Mouse (Mus musculus) testis, adult 2 months (tissue): ENCODE measurements at regions not wholly inside any gene's neighbourhood (a gene's known extent, or its start where the extent isn't known, plus 50 kb on each side); places are given as distances from the start of the nearest gene placed in this dataset.

Experiments
- H3K27ac ChIP-seq: fragments of 200-500 bp; 2 replicates; pipeline ENCODE4 v1.5.1; 2012; ENCODE audit warnings: low read depth, low read length; ENCODE audit not compliant: control insufficient read depth, insufficient read depth
- H3K27me3 ChIP-seq: fragments of 200-500 bp; 2 replicates; pipeline ENCODE4 v1.6.1; 2012; ENCODE audit warnings: mild to moderate bottlenecking, low read length, moderate library complexity; ENCODE audit not compliant: control insufficient read depth, insufficient read depth
- H3K36me3 ChIP-seq: fragments of 200-500 bp; 2 replicates; pipeline ENCODE4 v1.6.1; 2012; ENCODE audit warnings: mild to moderate bottlenecking, low read length; ENCODE audit not compliant: control insufficient read depth, insufficient read depth
- H3K4me1 ChIP-seq: fragments of 200-500 bp; 2 replicates; pipeline ENCODE4 v1.6.1; 2012; ENCODE audit warnings: low read length; ENCODE audit not compliant: control insufficient read depth, insufficient read depth
- H3K4me3 ChIP-seq: fragments of 200-500 bp; 2 replicates; pipeline ENCODE4 v1.5.1; 2012; ENCODE audit warnings: low read depth, mild to moderate bottlenecking, low read length, moderate library complexity, mixed read lengths; ENCODE audit not compliant: control insufficient read depth
- CTCF ChIP-seq: fragments of 200-500 bp; IDR thresholded peaks from 2 replicates; pipeline ENCODE4 v1.5.1; 2012; ENCODE audit warnings: low read depth, mild to moderate bottlenecking, inconsistent platforms, low read length, moderate library complexity; ENCODE audit not compliant: control insufficient read depth, insufficient read depth, insufficient replicate concordance
- POLR2A ChIP-seq: fragments of 200-500 bp; IDR thresholded peaks from 2 replicates; pipeline ENCODE4 v1.6.1; 2012; ENCODE audit warnings: low read depth, mild to moderate bottlenecking, inconsistent platforms, low read length, moderate library complexity; ENCODE audit not compliant: control insufficient read depth

- Histone ChIP-seq H3K4me1 (no peaks in the 10 kb centered on the region; the same call in 1 of the 2 replicates), H3K4me3 (no peak overlapping the region), H3K36me3 (no peaks in the 10 kb centered on the region), H3K27ac (no peak overlapping the region), H3K27me3 (no peaks in the 10 kb centered on the region)
- no peak for TF ChIP-seq POLR2A
- no peak for TF ChIP-seq CTCF
Measured at GRCm38 (mm10) chr8:35020480-35020879, 745.1 kb upstream of the Gm19410 start.

- H3K27ac ChIP-seq, result no peak overlapping the region
- H3K4me1 ChIP-seq, result no peaks in the 10 kb centered on the region; the same call in 1 of the 2 replicates
- peak overlapping the region; percentile 11; the same call in 1 of the 2 replicates for H3K4me3 ChIP-seq
- TF ChIP-seq POLR2A (no peak), CTCF (no peak)
- H3K36me3 ChIP-seq, result no peaks in the 10 kb centered on the region
- no peaks in the 10 kb centered on the region for H3K27me3 ChIP-seq
Measured at GRCm38 (mm10) chr8:35022649-35023048, 742.9 kb upstream of the Gm19410 start.

- no peaks in the 10 kb centered on the region for H3K4me1 ChIP-seq
- no peak for TF ChIP-seq CTCF
- TF ChIP-seq POLR2A, result no peak
Measured at GRCm38 (mm10) chr8:35047798-35048197, 717.8 kb upstream of the Gm19410 start.

GRCm38 (mm10) chr8:35053444-35053843 is 712.1 kb upstream of the Gm19410 start:
- H3K4me3 ChIP-seq, result no peak overlapping the region
- no peaks in the 10 kb centered on the region for H3K27me3 ChIP-seq
- no peaks in the 10 kb centered on the region for H3K36me3 ChIP-seq
- H3K27ac ChIP-seq, result no peak overlapping the region
- TF ChIP-seq CTCF (no peak), POLR2A (no peak)
- H3K4me1 ChIP-seq, result no peaks in the 10 kb centered on the region

More at GRCm38 (mm10) chr8:35047798-35048197, 717.8 kb upstream of the Gm19410 start:
- Histone ChIP-seq H3K36me3 (no peaks in the 10 kb centered on the region), H3K27me3 (no peaks in the 10 kb centered on the region), H3K27ac (no peak overlapping the region), H3K4me3 (no peak overlapping the region)

- no peak for TF ChIP-seq CTCF
- TF ChIP-seq POLR2A, result no peak
- Histone ChIP-seq H3K36me3 (no peaks in the 10 kb centered on the region), H3K27ac (no peak overlapping the region), H3K4me3 (no peak overlapping the region), H3K27me3 (no peaks in the 10 kb centered on the region), H3K4me1 (no peaks in the 10 kb centered on the region)
Measured at GRCm38 (mm10) chr8:35061048-35061447, 704.5 kb upstream of the Gm19410 start.

- Histone ChIP-seq H3K27me3 (no peaks in the 10 kb centered on the region), H3K27ac (no peak overlapping the region), H3K4me3 (no peak overlapping the region), H3K36me3 (no peaks in the 10 kb centered on the region), H3K4me1 (no peaks in the 10 kb centered on the region)
- TF ChIP-seq CTCF (no peak), POLR2A (no peak)
Measured at GRCm38 (mm10) chr8:35068228-35068627, 697.4 kb upstream of the Gm19410 start.

GRCm38 (mm10) chr8:35070246-35070989 is 695.2 kb upstream of the Gm19410 start:
- Histone ChIP-seq H3K36me3 (no peaks in the 10 kb centered on the region), H3K27me3 (no peaks in the 10 kb centered on the region), H3K4me1 (no peaks in the 10 kb centered on the region), H3K27ac (no peak overlapping the region), H3K4me3 (no peak overlapping the region)
- TF ChIP-seq CTCF (no peak), POLR2A (no peak)
